Mouse (Mus musculus): Measurements from ENCODE around the gene Nenf.

DNA sequence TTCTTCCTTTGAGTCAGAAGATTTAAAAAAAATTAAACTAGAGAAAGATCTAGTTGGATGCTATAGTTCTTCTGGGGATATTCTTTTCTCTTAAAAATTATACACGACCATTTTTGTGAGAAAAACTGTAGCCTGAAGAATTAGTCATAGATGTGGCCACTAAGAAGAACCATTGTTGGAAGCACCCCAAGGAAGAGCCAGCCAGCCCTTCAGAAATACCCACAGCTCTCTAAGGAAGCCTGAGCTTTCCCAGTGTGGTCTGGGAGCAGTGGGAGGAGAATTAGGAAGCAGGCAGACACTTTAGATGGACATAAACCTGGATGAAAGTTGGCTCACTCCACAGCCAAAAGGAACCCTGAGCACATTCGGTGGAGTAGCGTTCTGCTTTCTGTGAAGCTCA is 59.5 kb downstream of the Nenf start:
- TF ChIP-seq POLR2A (IDR thresholded peaks at IDR 0.05; ENCODE audit: insufficient read length, low read depth) (no peak), SRF (IDR thresholded peaks at IDR 0.05; ENCODE audit: control insufficient read depth, insufficient read length, low read depth) (no peak), USF1 (IDR thresholded peaks at IDR 0.05; ENCODE audit: low read depth) (no peak), E2F4 (IDR thresholded peaks at IDR 0.05; ENCODE audit: insufficient read depth) (no peak), TCF12 (IDR thresholded peaks at IDR 0.05; ENCODE audit: insufficient read depth, poor library complexity, severe bottlenecking) (no peak), MYOD1 (IDR thresholded peaks at IDR 0.05; ENCODE audit: control insufficient read depth in 1 of 3, insufficient read length in 2 of 3, low read depth in 2 of 3) (no peak), MYOG (IDR thresholded peaks at IDR 0.05; ENCODE audit: control insufficient read depth in 1 of 3, insufficient read depth in 1 of 3, insufficient read length in 2 of 3, low read depth in 2 of 3) (no peak), MAX (IDR thresholded peaks at IDR 0.05; ENCODE audit: low read depth) (no peak), POLR2AphosphoS2 (IDR thresholded peaks at IDR 0.05; ENCODE audit: insufficient read length, low read depth) (no peak), TCF3 (IDR thresholded peaks at IDR 0.05; ENCODE audit: insufficient read length, low read depth) (no peak), CEBPB (IDR thresholded peaks at IDR 0.05; ENCODE audit: insufficient read depth, poor library complexity, severe bottlenecking) (no peak), REST (IDR thresholded peaks at IDR 0.05; ENCODE audit: insufficient read depth, insufficient read length) (no peak)
